Mouse (Mus musculus): ENCODE data around the gene Rps6ka1. TPM values are rescaled to one million over a fixed set of nuclear protein-coding genes. Genes with fewer than 3 reads are reported as not detected.

Gene Rps6ka1
- polyA plus RNA-seq, 1 experiment from 2014 or later, result 38.5 TPM

- Histone ChIP-seq H3K27me3 (no peaks in the 10 kb centered on the region), H3K9me3 (replicated peaks) (no peaks in the 10 kb centered on the region), H3K9ac (no peak overlapping the region), H3K36me3 (no peaks in the 10 kb centered on the region), H3K4me3 (replicated peaks) (no peak overlapping the region), H3K4me2 (replicated peaks) (no peak overlapping the region), H3K4me1 (no peaks in the 10 kb centered on the region), H3K27ac (replicated peaks) (no peak overlapping the region)
- ATAC-seq (ENCODE audit: insufficient number of reproducible peaks, low FRiP score, low TSS enrichment, low read depth), result no peak
- 95% methylated on average over 5 of the region's 5 CpGs for WGBS
These were observed 52.4 kb downstream of the Rps6ka1 start for GRCm38 (mm10) chr4:133835211-133835610.

- H3K27me3 ChIP-seq, result no peaks in the 10 kb centered on the region
- no peak for ATAC-seq (ENCODE audit: insufficient number of reproducible peaks, low FRiP score, low TSS enrichment, low read depth)
- H3K4me1 ChIP-seq, result peaks cover 15% of the 10 kb centered on the region
- no peak overlapping the region for H3K27ac ChIP-seq (replicated peaks)
- no peak overlapping the region for H3K9ac ChIP-seq
- no peak overlapping the region for H3K4me2 ChIP-seq (replicated peaks)
- no peaks in the 10 kb centered on the region for H3K36me3 ChIP-seq
- no peaks in the 10 kb centered on the region for H3K9me3 ChIP-seq (replicated peaks)
- 58% methylated on average over 15 of the region's 15 CpGs for WGBS
- no peak overlapping the region for H3K4me3 ChIP-seq (replicated peaks)
These were observed 54.4 kb downstream of the Rps6ka1 start for GRCm38 (mm10) chr4:133832945-133833874.

DNA sequence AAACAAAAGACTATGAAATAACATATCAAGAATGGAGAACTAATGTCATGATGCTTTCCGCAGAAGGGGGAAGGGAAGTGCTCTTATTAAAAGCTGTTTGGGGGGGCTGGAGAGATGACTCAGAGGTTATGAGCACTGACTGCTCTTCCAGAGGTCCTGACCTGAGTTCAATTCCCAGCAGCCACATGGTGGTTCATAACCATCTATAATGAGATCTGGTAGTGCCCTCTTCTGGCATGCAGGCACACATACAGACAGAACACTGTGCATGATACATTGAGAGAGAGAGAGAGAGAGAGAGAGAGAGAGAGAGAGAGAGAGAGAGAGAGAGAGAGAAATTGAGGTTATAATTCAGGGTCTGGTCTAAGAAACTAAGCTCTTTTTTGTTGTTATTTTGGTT lies 57.1 kb downstream of the Rps6ka1 start:
- Histone ChIP-seq H3K27me3 (no peaks in the 10 kb centered on the region), H3K9me3 (replicated peaks) (no peaks in the 10 kb centered on the region), H3K9ac (no peak overlapping the region), H3K4me2 (replicated peaks) (no peak overlapping the region), H3K4me3 (replicated peaks) (no peak overlapping the region), H3K36me3 (no peaks in the 10 kb centered on the region), H3K27ac (replicated peaks) (no peak overlapping the region), H3K4me1 (peaks cover 16% of the 10 kb centered on the region)
- WGBS, result 96% methylated on average over 1 of the region's 1 CpGs
- ATAC-seq (ENCODE audit: insufficient number of reproducible peaks, low FRiP score, low TSS enrichment, low read depth), result no peak

GRCm38 (mm10) chr4:133829281-133830070 lies 58.1 kb downstream of the Rps6ka1 start:
- H3K27ac ChIP-seq (replicated peaks), result no peak overlapping the region
- H3K4me1 ChIP-seq, result peaks cover 16% of the 10 kb centered on the region
- H3K9me3 ChIP-seq (replicated peaks), result no peaks in the 10 kb centered on the region
- WGBS, result 5% methylated on average over 10 of the region's 10 CpGs
- no peaks in the 10 kb centered on the region for H3K36me3 ChIP-seq
- ATAC-seq (ENCODE audit: insufficient number of reproducible peaks, low FRiP score, low TSS enrichment, low read depth), result no peak
- 0 out of 2 replicates have a peak overlapping the region, but pooled peaks have one; percentile 17 for H3K4me2 ChIP-seq (replicated peaks)
- no peak overlapping the region for H3K9ac ChIP-seq
- no peak overlapping the region for H3K4me3 ChIP-seq (replicated peaks)
- no peaks in the 10 kb centered on the region for H3K27me3 ChIP-seq

DNA sequence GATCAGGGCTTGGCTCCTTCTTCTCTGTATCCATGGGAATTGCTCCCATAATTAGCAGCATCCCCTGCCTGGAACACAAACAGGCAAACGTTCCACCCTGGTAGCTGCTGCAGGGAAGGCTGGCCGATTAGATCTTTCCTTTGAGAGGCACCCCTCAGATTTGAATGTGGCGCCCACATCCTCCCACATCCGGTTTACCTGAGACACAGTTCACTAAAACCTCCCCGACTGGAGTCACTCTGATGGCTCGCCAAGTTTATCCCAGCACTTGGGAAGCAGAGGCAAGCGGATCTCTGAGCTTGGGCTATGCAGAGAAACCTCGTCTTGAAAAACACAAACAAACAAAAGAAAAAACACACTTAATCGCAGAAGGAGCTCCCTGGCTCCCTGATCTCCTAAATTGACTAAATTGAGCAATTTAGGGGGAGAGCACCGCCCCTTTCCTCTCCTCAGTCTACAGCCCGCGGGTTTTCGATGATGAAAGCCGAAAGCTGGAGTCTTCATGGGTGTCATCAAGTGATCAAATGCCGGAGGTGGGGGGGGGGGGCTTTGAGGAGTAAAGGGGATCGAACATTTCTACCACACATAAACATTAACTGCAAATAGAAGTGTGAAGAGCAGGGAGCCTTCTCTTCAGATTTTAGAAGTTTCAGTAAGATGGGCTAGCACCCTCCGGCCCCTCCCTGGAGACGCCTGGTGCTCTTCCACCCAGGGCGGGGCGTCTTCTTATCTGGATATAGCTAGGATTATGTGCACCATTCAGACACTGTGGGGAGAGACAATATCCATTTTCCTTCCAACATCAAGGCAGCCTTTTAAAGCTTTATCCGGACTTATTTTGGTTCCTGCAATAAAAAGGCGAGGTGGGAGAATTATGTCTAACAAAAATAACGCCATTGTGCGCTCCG lies 59.5 kb downstream of the Rps6ka1 start:
- Histone ChIP-seq H3K27me3 (no peaks in the 10 kb centered on the region), H3K4me3 (replicated peaks) (no peak overlapping the region), H3K9me3 (replicated peaks) (no peaks in the 10 kb centered on the region), H3K36me3 (no peaks in the 10 kb centered on the region), H3K27ac (replicated peaks) (no peak overlapping the region; the same call in 1 of the 2 replicates), H3K4me2 (replicated peaks) (peak overlapping the region; percentile 13; the same call in 1 of the 2 replicates), H3K4me1 (peaks cover 16% of the 10 kb centered on the region), H3K9ac (no peak overlapping the region)
- ATAC-seq (ENCODE audit: insufficient number of reproducible peaks, low FRiP score, low TSS enrichment, low read depth), result no peak
- 19% methylated on average over 25 of the region's 25 CpGs for WGBS

DNA sequence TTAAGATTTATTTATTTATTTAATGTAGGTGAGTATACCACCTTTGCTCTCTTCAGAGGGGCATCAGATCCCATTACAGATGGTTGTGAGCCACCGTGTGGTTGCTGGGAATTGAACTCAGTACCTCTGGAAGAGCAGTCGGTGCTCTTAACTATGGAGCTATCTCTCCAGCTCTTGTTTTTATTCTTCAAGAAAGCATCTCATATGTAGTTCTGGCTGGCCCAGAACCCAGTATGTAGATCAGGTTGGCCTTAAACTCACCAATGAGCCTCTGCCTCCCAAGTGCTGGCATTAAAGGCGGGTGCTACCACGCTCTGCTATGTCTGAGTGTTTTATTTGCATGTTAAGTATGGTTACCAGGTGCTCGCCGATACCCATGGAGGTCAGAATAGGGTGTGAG lies 60.2 kb downstream of the Rps6ka1 start:
- Histone ChIP-seq H3K4me3 (replicated peaks) (no peak overlapping the region), H3K4me2 (replicated peaks) (no peak overlapping the region), H3K4me1 (peaks cover 16% of the 10 kb centered on the region), H3K9ac (no peak overlapping the region), H3K9me3 (replicated peaks) (no peaks in the 10 kb centered on the region), H3K36me3 (no peaks in the 10 kb centered on the region), H3K27me3 (no peaks in the 10 kb centered on the region), H3K27ac (replicated peaks) (no peak overlapping the region)
- 78% methylated on average over 6 of the region's 6 CpGs for WGBS
- ATAC-seq (ENCODE audit: insufficient number of reproducible peaks, low FRiP score, low TSS enrichment, low read depth), result no peak

- H3K36me3 ChIP-seq, result no peaks in the 10 kb centered on the region
- no peak overlapping the region for H3K4me3 ChIP-seq (replicated peaks)
- peaks cover 19% of the 10 kb centered on the region for H3K4me1 ChIP-seq
- 17% methylated on average over 3 of the region's 3 CpGs for WGBS
- no peaks in the 10 kb centered on the region for H3K27me3 ChIP-seq
- 0 out of 2 replicates have a peak overlapping the region, but pooled peaks have one; percentile 17 for H3K27ac ChIP-seq (replicated peaks)
- no peak overlapping the region for H3K4me2 ChIP-seq (replicated peaks)
- no peaks in the 10 kb centered on the region for H3K9me3 ChIP-seq (replicated peaks)
- H3K9ac ChIP-seq, result no peak overlapping the region
- ATAC-seq (ENCODE audit: insufficient number of reproducible peaks, low FRiP score, low TSS enrichment, low read depth), result no peak
These were observed 61.9 kb downstream of the Rps6ka1 start for GRCm38 (mm10) chr4:133825731-133826130.

- Histone ChIP-seq H3K36me3 (no peaks in the 10 kb centered on the region), H3K9me3 (replicated peaks) (no peaks in the 10 kb centered on the region), H3K4me1 (peaks cover 22% of the 10 kb centered on the region), H3K27ac (replicated peaks) (peak overlapping the region; percentile 73), H3K9ac (no peak overlapping the region), H3K27me3 (no peaks in the 10 kb centered on the region), H3K4me3 (replicated peaks) (no peak overlapping the region), H3K4me2 (replicated peaks) (peak overlapping the region; percentile 10; the same call in 1 of the 2 replicates)
- no peak for ATAC-seq (ENCODE audit: insufficient number of reproducible peaks, low FRiP score, low TSS enrichment, low read depth)
- 31% methylated on average over 9 of the region's 9 CpGs for WGBS
These were observed 66.6 kb downstream of the Rps6ka1 start for GRCm38 (mm10) chr4:133820806-133821560.

DNA sequence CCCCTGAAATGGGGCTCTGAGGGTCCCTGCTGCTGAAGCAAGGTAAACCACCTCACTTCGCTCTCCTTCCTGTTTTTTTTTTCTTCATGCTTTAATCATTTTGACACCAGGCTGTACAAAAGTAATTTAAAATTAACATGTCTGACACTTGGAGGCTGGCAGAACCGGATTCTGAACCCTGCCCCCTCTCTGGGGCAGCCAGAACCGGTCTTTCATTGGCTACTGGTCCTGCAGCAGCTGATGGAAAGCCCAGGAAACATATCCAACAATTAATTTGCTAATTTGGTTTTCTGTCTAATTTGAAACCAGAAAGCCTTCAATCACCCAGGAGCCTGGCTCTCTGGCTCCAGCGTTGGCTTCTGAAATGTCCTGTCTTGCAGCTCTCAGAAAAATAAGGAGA lies 67.4 kb downstream of the Rps6ka1 start:
- H3K9ac ChIP-seq, result no peak overlapping the region
- WGBS, result 29% methylated on average over 4 of the region's 4 CpGs
- peak overlapping the region; percentile 73 for H3K27ac ChIP-seq (replicated peaks)
- no peaks in the 10 kb centered on the region for H3K9me3 ChIP-seq (replicated peaks)
- no peaks in the 10 kb centered on the region for H3K27me3 ChIP-seq
- no peaks in the 10 kb centered on the region for H3K36me3 ChIP-seq
- no peak for ATAC-seq (ENCODE audit: insufficient number of reproducible peaks, low FRiP score, low TSS enrichment, low read depth)
- peaks cover 30% of the 10 kb centered on the region for H3K4me1 ChIP-seq
- peak overlapping the region; percentile 10; the same call in 1 of the 2 replicates for H3K4me2 ChIP-seq (replicated peaks)
- H3K4me3 ChIP-seq (replicated peaks), result no peak overlapping the region

GRCm38 (mm10) chr4:133817356-133817755 lies 70.2 kb downstream of the Rps6ka1 start:
- peaks cover 37% of the 10 kb centered on the region for H3K4me1 ChIP-seq
- 92% methylated on average over 5 of the region's 5 CpGs for WGBS
- H3K4me3 ChIP-seq (replicated peaks), result no peak overlapping the region
- H3K9me3 ChIP-seq (replicated peaks), result no peaks in the 10 kb centered on the region
- H3K27me3 ChIP-seq, result no peaks in the 10 kb centered on the region
- H3K4me2 ChIP-seq (replicated peaks), result no peak overlapping the region
- 0 out of 2 replicates have a peak overlapping the region, but pooled peaks have one; percentile 11 for H3K27ac ChIP-seq (replicated peaks)
- no peaks in the 10 kb centered on the region for H3K36me3 ChIP-seq
- H3K9ac ChIP-seq, result no peak overlapping the region
- ATAC-seq (ENCODE audit: insufficient number of reproducible peaks, low FRiP score, low TSS enrichment, low read depth), result no peak

Measured in embryonic facial prominence, embryonic 15.5 days (tissue).